Mouse (Mus musculus) thymus, postnatal 36 days (tissue): ENCODE data around the gene Mafg.
"Not testable (repeated sequence)": the region's sequence is repeated elsewhere in the genome, so short reads cannot be mapped to it uniquely, and the experiment has no call there.

Experiments used
- DNase-seq, 2 experiments: peaks; one replicate each; pipeline ENCODE4 v3.0.0; 2022; ENCODE audit warnings: mixed read lengths in 2 of 2

Mafg gene

DNA sequence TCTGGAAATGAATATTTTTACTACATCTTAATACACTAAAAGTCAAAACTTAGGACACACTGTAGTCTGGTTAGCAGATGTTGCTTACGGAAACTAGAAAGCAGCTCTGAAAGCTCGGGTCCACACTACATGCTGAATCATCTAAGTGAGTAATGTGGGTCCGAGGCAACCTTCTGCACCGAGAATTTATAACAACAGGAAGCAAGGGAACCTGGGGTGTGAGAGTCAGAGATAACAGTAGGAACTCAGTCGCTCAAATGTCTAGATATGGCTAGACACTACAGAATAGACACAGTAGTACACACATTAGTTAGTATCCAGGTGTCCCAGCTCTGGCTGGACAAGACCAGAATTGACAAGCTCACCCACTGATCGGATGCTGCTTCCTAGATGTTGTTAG is 44.9 kb downstream of the Mafg start:
- no peak for DNase-seq

- DNase-seq, result no peak
Measured at GRCm38 (mm10) chr11:120583937-120584336, 49.5 kb downstream of the Mafg start.

- DNase-seq, result not testable (repeated sequence)
Measured at GRCm38 (mm10) chr11:120582982-120583293, 50.5 kb downstream of the Mafg start.

DNA sequence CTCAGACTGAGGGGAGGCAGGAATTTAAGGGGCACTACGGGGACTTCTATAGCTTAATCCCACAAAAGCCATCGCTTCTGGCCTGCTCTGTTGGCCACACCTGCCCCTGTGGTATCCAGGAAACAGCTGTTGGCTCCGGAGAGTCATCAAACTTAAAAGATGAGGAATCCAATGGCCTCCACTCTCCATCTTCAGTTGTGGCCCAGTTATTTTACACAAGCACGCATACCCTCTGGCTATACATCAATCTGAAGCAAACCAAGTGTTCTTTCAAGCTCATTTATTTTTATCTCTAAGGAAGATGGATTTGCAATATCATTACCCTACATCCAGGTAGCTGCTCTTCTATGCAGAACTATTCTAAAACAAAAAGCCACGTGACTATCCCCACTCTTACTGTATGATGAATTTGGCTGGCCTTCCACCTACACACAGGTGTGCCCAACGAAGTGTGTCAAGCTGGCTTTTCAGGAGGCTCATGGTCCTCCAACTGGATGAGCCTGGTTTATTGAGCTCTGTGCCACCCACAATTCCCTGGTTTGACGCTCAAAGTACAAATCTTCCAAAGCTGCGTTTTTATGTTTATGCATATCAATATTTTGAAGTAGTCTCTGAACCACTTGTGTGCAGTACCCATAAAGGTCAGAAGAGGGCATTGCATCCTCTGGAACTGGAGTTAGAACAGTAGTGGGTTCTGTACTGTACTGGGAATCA is 51.0 kb downstream of the Mafg start:
- peak in 1 of 2 experiments; percentile 40 for DNase-seq

DNA sequence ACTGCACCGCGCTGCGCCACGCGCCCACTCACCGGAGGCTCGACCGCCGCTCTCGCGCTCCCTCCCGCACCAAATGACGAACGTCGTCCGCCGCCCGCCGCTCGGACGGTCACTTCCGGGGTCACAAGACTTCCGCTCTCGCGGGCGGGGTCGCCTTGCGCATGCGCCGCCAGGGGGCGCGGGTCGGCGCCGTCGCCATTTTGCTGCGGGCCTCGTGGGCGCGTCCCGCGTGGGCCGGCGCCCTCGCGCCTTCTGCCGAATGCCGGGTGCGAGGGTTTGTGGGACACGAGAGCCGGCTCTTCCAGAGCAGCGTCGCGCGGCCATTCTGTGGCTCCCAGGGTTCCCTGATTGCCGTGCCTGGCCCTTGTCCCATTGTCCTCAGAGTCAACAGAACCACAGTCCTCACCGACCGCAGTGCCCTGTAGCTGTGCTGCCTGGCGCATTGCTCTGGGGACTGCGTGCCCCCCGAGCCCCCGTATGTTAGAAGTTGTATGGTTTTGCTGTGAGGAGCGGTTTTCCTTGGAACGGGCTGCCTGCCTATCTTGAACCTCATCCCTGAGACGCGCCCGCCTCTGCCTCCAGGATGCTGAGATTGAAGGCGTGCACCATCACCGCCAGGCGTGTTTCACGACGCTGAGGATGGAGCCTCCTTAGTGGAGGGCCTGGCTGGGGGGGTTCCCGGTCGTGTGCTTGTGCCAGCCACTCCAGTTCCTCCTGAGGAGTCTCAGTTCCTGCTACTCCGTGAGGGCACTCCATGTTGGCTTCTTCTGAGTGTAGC is 51.7 kb downstream of the Mafg start, which contains the start of gene Arhgdia:
Arhgdia (minus strand) TSS at position 135 of the 778 bp plus-strand sequence.
- DNase-seq, result peak; percentile 88 to 89

DNA sequence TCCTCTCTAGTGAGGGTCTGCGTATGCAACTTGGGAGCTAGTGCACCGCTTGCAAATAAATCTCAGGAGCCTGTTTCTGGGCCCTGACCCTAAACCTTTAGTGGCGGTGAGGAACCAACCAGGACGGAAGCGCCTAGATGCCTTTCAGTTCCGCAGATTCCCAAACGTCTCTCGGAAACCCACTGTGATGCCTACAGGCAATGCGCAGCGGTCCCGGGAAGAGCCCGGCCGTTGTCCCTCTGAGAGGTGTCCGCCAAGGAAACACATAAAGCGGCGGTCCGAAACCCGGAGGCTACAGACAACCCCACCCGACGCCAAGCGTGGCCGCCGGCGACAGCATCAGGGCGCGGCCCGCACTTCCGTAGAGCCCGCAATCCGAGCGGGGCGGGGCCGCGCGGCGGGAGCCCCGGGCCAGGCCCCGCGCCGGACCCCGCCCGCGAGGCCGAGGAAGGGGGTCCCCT is 52.5 kb downstream of the Mafg start:
- peak; percentile 51 to 64 for DNase-seq

DNA sequence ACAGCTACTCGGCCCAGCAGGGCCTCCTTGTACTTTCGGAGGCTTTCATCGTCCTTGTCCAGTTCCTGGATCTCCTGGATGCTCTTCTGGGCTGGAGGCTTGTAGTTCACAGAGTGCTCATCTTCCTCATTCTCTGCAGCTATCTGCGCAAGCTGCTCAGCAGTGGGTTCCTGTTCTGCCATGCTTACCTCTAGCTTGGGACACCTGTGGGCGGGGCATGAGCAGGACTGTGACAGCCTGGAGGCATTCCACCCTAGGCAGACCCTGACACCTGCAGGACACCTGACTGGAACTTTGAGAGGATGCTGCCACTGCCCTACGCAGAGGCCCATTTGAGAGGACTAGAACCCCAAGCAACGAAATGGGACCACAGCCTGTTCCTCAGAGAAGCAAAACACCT is 53.2 kb downstream of the Mafg start:
- peak; percentile 30 to 56 for DNase-seq

GRCm38 (mm10) chr11:120579316-120580107 is 53.9 kb downstream of the Mafg start:
- DNase-seq, result peak; percentile 78 to 83

GRCm38 (mm10) chr11:120578694-120579243 is 54.6 kb downstream of the Mafg start:
- DNase-seq, result peak in 1 of 2 experiments; percentile 41

DNA sequence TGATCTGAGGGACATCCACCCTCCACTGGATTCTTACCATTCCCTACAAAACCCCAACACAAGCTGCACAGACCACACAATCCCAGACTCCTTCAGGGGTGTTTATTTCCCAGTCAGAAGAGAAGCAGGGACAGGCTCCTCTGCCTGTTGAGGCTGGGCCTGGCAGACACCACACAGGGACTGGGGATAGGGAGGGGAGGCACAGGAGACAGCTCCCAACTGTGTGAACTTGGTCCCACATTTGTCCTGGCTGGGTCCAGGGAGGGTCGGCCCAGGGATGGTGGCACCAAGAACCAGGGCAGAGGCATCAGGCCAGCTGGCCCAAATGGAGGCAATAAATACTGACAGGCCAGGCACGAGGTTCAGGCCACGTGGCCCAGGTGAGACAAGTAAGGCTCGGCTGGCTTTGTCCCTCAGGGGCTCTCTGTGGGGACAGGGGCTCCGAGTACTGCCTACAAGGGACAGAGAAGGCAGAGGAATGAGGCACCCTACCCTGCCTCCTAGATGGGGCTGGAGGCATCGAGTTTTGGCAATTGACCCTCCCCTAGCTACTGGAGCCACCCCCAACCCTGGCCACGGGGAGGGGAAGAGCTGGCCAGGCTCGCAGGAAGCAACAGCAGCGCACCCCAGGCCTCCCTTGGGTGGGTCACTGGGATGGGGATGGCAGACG is 55.2 kb downstream of the Mafg start:
- peak in 1 of 2 experiments; percentile 26 for DNase-seq

DNA sequence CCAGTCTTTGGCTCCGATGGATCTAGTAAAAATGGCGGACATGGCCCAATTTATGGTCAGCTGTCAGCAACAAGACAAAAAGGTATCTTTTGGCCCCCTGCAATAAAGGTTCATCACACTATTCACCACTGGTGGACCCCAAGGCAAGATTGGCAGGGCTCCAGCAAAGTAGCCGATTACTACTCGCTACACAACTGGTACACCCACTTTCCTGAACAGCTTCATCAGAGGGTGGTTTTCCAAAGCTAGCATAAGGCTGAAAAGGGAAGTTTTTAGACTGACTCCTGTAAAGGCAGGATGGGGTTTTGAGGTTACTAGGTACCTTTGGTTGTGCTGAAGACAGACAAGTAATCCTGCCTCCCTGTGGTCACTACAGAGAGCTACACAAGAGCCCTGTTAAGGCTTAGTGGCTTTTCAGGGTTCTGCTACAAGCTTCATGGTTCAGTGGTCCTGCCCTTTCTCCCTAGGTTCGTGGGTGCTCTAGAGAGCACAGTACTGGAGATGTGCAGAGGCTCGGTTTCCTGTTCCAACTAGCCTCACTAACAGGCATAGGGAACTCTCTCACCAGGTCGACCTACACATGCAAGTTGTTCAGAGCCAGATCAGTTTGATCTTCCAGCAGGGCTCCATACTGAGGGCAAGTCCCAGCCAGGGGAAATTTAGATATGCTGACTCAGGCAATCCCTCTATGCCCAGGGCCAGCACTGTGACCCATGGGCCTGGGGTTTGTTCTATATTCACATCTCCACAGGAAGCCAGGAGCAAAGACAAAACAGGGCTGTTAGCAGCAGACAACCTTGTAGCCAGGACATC is 56.0 kb downstream of the Mafg start:
- no peak for DNase-seq

DNA sequence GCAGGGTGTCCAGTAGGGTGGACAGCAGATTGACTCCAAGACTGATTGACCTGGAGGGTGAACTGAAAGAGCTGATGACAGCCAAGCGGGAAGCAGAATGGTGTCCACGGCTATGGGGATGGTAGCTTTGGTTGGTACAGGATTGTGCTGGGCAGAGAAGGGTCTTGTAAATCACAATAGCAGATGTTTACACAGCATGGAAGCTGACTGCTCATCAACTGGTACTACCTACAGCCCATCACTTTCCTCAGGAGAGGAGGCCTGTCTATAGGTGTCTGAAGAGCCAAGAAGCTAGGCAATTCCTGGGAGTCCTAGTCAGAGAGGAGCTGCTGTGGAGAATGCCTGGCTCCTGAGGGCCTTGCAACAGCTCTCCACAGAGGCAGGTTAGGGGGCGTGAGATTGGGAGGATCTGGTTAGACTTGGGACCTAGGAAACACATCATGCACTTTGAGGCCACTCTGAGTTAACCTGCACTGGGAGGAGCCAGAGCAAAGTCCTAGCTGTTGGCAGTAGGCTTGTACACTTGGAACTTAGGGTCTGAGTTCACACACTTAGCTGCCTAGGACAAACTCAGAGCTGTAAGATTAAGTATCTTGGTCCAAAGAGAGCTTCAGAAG is 56.9 kb downstream of the Mafg start:
- DNase-seq, result no peak

- DNase-seq, result no peak
Measured at GRCm38 (mm10) chr11:120575940-120576339, 57.5 kb downstream of the Mafg start.
